Mouse (Mus musculus) neural tube, embryonic 15.5 days (tissue): ENCODE measurements around the gene Pmm1. TPM values are rescaled to one million over a fixed set of nuclear protein-coding genes. Genes with fewer than 3 reads are reported as not detected.

ENCODE experiments used
- polyA plus RNA-seq: library from polyadenylated mRNA; unstranded; fragments of >200 nt; fragmentation: Nextera tagmentation; extraction: Ambion mirVana; gene quantifications from 2 replicates; pipeline ENCODE4 v1.2.1, GENCODE M21; 2015

The Pmm1 gene
- polyA plus RNA-seq, 1 experiment from 2014 or later = 111 TPM

Other genes starting within 250 kb of the Pmm1 start
- 41.7 and 41.9 TPM in 2 replicates for gene Zc3h7b, start 215.9 kb downstream of the Pmm1 start, polyA plus RNA-seq
- 127 and 128 TPM in 2 replicates for gene Rangap1, start 215.4 kb downstream of the Pmm1 start, polyA plus RNA-seq
- gene Tef, start 158.5 kb downstream of the Pmm1 start, polyA plus RNA-seq = 20.5 and 21.0 TPM in 2 replicates
- 14.7 and 16.1 TPM in 2 replicates for gene Tob2, start 102.1 kb downstream of the Pmm1 start, polyA plus RNA-seq
- 111 and 122 TPM in 2 replicates for gene Phf5a, start 89.0 kb downstream of the Pmm1 start, polyA plus RNA-seq
- 295 and 298 TPM in 2 replicates for gene Aco2, start 88.6 kb downstream of the Pmm1 start, polyA plus RNA-seq
- gene Polr3h, start 34.7 kb downstream of the Pmm1 start, polyA plus RNA-seq = 93.2 and 107 TPM in 2 replicates
- gene Csdc2, start 24.2 kb downstream of the Pmm1 start, polyA plus RNA-seq = 194 and 220 TPM in 2 replicates
- not detected in 2 replicates for gene 1700029P11Rik, start 19.6 kb upstream of the Pmm1 start, polyA plus RNA-seq
- gene Xrcc6, start 26.9 kb upstream of the Pmm1 start, polyA plus RNA-seq = 41.6 and 74.7 TPM in 2 replicates
- 54.1 and 64.0 TPM in 2 replicates for gene Desi1, start 72.9 kb upstream of the Pmm1 start, polyA plus RNA-seq
- gene Snu13, start 86.7 kb upstream of the Pmm1 start, polyA plus RNA-seq = 230 and 272 TPM in 2 replicates
- gene 4930407I10Rik, start 98.2 kb upstream of the Pmm1 start, polyA plus RNA-seq = not detected in 2 replicates
- gene Mei1, start 109.1 kb upstream of the Pmm1 start, polyA plus RNA-seq = 0.05 TPM in 1 of 2 replicates, not detected in the other
- gene Ccdc134, start 167.0 kb upstream of the Pmm1 start, polyA plus RNA-seq = 11.1 and 13.6 TPM in 2 replicates
- gene Srebf2, start 186.3 kb upstream of the Pmm1 start, polyA plus RNA-seq = 187 and 190 TPM in 2 replicates